Mouse (Mus musculus) heart, embryonic 14.5 days (tissue): Measurements from ENCODE around the gene Grid2. TPM values are rescaled to one million over a fixed set of nuclear protein-coding genes. Genes with fewer than 3 reads are reported as not detected.

Experiments
- ATAC-seq: fragments of 200-750 bp; cut with Nextera tagmentation; 2 replicates; pipeline ENCODE4 v1.8.0; 2017; ENCODE audit warnings: low read depth, moderate TSS enrichment; ENCODE audit not compliant: insufficient number of reproducible peaks, insufficient read depth, low FRiP score
- H3K27ac ChIP-seq, 2 experiments: fragments of 200-500 bp in 1 of 2; fragments of 300-500 bp in 1 of 2; sonication (generic) in 1 of 2; replicated peaks in 1 of 2; 2 replicates each; pipeline ENCODE4 v1.5.1; 2012 to 2014; ENCODE audit warnings: low read depth in 2 of 2, low read length in 2 of 2, control low read depth in 1 of 2, mild to moderate bottlenecking in 1 of 2, mixed read lengths in 1 of 2; ENCODE audit not compliant: control insufficient read depth in 1 of 2, insufficient read depth in 1 of 2
- H3K27me3 ChIP-seq: fragments of 300-500 bp; sonication (generic); 2 replicates; pipeline ENCODE4 v1.6.1; 2014; ENCODE audit warnings: mild to moderate bottlenecking, low read length, control low read depth; ENCODE audit not compliant: control insufficient read depth, insufficient read depth
- H3K36me3 ChIP-seq: fragments of 300-500 bp; sonication (generic); 2 replicates; pipeline ENCODE4 v1.6.1; 2014; ENCODE audit warnings: mild to moderate bottlenecking, control low read depth, low read length, mixed read lengths; ENCODE audit not compliant: control insufficient read depth, insufficient read depth
- H3K4me1 ChIP-seq, 2 experiments: fragments of 200-500 bp in 1 of 2; fragments of 300-500 bp in 1 of 2; sonication (generic) in 1 of 2; 2 replicates each; pipeline ENCODE4 v1.6.1; 2012 to 2014; ENCODE audit warnings: low read length in 2 of 2, control low read depth in 1 of 2, mixed read lengths in 1 of 2; ENCODE audit not compliant: control insufficient read depth in 2 of 2, insufficient read depth in 2 of 2
- H3K4me2 ChIP-seq: fragments of 300-500 bp; sonication (generic); 2 replicates; pipeline ENCODE4 v1.6.1; 2014; ENCODE audit warnings: mild to moderate bottlenecking, low read length
- H3K4me3 ChIP-seq, 2 experiments: fragments of 200-500 bp in 1 of 2; fragments of 300-500 bp in 1 of 2; sonication (generic) in 1 of 2; 2 replicates each; pipeline ENCODE4 v1.5.1; 2012 to 2014; ENCODE audit warnings: low read length in 2 of 2, mild to moderate bottlenecking in 2 of 2, control low read depth in 1 of 2, low read depth in 1 of 2, moderate library complexity in 1 of 2; ENCODE audit not compliant: control insufficient read depth in 1 of 2, insufficient read depth in 1 of 2
- H3K9ac ChIP-seq: fragments of 300-500 bp; sonication (generic); 2 replicates; pipeline ENCODE4 v1.6.1; 2014; ENCODE audit warnings: mild to moderate bottlenecking, low read length
- H3K9me3 ChIP-seq: fragments of 300-500 bp; sonication (generic); 2 replicates; pipeline ENCODE4 v1.6.1; 2016; ENCODE audit warnings: low read length, control low read depth; ENCODE audit not compliant: control insufficient read depth
- WGBS: fragments of 180-500 bp; shearing (Covaris S2); extraction: QIAGEN DNeasy Blood & Tissue Kit; methylation state at CpG from one replicate; pipeline ENCODE4 v1.1.7; 2014; 5-methylcytosine and 5-hydroxymethylcytosine counted together
- polyA plus RNA-seq: library from polyadenylated mRNA; unstranded; fragments of >200 nt; fragmentation: Nextera tagmentation; extraction: Ambion mirVana; gene quantifications from 2 replicates; pipeline ENCODE4 v1.2.1, GENCODE M21; 2014

The Grid2 gene
- polyA plus RNA-seq, 1 experiment from 2014 or later: 1.3 TPM

GRCm38 (mm10) chr6:63946721-63947120, 691.0 kb downstream of the Grid2 start:
- 55% methylated on average over 5 of the region's 5 CpGs for WGBS
- H3K4me2 ChIP-seq: no peak overlapping the region
- H3K4me3 ChIP-seq: no peak overlapping the region
- H3K27me3 ChIP-seq: no peaks in the 10 kb centered on the region
- H3K36me3 ChIP-seq: no peaks in the 10 kb centered on the region
- no peak for ATAC-seq
- no peaks in the 10 kb centered on the region for H3K4me1 ChIP-seq
- no peaks in the 10 kb centered on the region for H3K9me3 ChIP-seq
- no peak overlapping the region for H3K27ac ChIP-seq
- H3K9ac ChIP-seq: no peak overlapping the region

- no peaks in the 10 kb centered on the region for H3K4me1 ChIP-seq
- no peaks in the 10 kb centered on the region for H3K9me3 ChIP-seq
- 75% methylated on average over 3 of the region's 3 CpGs for WGBS
- no peaks in the 10 kb centered on the region for H3K27me3 ChIP-seq
- H3K4me3 ChIP-seq: no peak overlapping the region
- no peak overlapping the region for H3K27ac ChIP-seq
- H3K36me3 ChIP-seq: no peaks in the 10 kb centered on the region
- H3K4me2 ChIP-seq: no peak overlapping the region
- no peak for ATAC-seq
- H3K9ac ChIP-seq: no peak overlapping the region
These were observed 708.1 kb downstream of the Grid2 start for GRCm38 (mm10) chr6:63963789-63964188.

- Histone ChIP-seq H3K27ac (no peak overlapping the region), H3K36me3 (no peaks in the 10 kb centered on the region), H3K9ac (no peak overlapping the region), H3K4me1 (no peaks in the 10 kb centered on the region), H3K4me2 (no peak overlapping the region), H3K4me3 (no peak overlapping the region), H3K27me3 (no peaks in the 10 kb centered on the region), H3K9me3 (no peaks in the 10 kb centered on the region)
- WGBS: 78% methylated on average over 6 of the region's 6 CpGs
- ATAC-seq: no peak
These were observed 708.6 kb downstream of the Grid2 start for GRCm38 (mm10) chr6:63964269-63964668.

- ATAC-seq: no peak
- no peaks in the 10 kb centered on the region for H3K27me3 ChIP-seq
- no peaks in the 10 kb centered on the region for H3K4me1 ChIP-seq
- no peaks in the 10 kb centered on the region for H3K36me3 ChIP-seq
- no peak overlapping the region for H3K27ac ChIP-seq
- H3K4me3 ChIP-seq: no peak overlapping the region
- H3K9me3 ChIP-seq: no peaks in the 10 kb centered on the region
- no peak overlapping the region for H3K4me2 ChIP-seq
- WGBS: 74% methylated on average over 2 of the region's 2 CpGs
- no peak overlapping the region for H3K9ac ChIP-seq
These were observed 709.1 kb downstream of the Grid2 start for GRCm38 (mm10) chr6:63964735-63965134.

GRCm38 (mm10) chr6:64046084-64046483, 790.4 kb downstream of the Grid2 start:
- no peak for ATAC-seq
- Histone ChIP-seq H3K9ac (no peak overlapping the region), H3K27ac (no peak overlapping the region), H3K4me3 (no peak overlapping the region), H3K9me3 (no peaks in the 10 kb centered on the region), H3K4me1 (no peaks in the 10 kb centered on the region), H3K36me3 (no peaks in the 10 kb centered on the region), H3K4me2 (no peak overlapping the region), H3K27me3 (no peaks in the 10 kb centered on the region)
- 80% methylated on average over 2 of the region's 2 CpGs for WGBS

- H3K4me1 ChIP-seq: no peaks in the 10 kb centered on the region
These were observed 791.1 kb downstream of the Grid2 start for GRCm38 (mm10) chr6:64046732-64047131.

GRCm38 (mm10) chr6:64047950-64048349, 792.3 kb downstream of the Grid2 start:
- Histone ChIP-seq H3K4me1 (no peaks in the 10 kb centered on the region), H3K27ac (no peak overlapping the region), H3K36me3 (no peaks in the 10 kb centered on the region), H3K9me3 (no peaks in the 10 kb centered on the region), H3K9ac (no peak overlapping the region), H3K4me2 (no peak overlapping the region), H3K27me3 (no peaks in the 10 kb centered on the region), H3K4me3 (no peak overlapping the region)
- no peak for ATAC-seq
- WGBS: 91% methylated on average over 5 of the region's 5 CpGs

More at GRCm38 (mm10) chr6:64046732-64047131, 791.1 kb downstream of the Grid2 start:
- Histone ChIP-seq H3K27me3 (no peaks in the 10 kb centered on the region), H3K9me3 (no peaks in the 10 kb centered on the region), H3K4me3 (no peak overlapping the region), H3K9ac (no peak overlapping the region), H3K27ac (no peak overlapping the region), H3K36me3 (no peaks in the 10 kb centered on the region), H3K4me2 (no peak overlapping the region)
- WGBS: 68% methylated on average over 1 of the region's 1 CpGs
- ATAC-seq: no peak

GRCm38 (mm10) chr6:64063858-64064257, 808.2 kb downstream of the Grid2 start:
- H3K4me1 ChIP-seq: no peaks in the 10 kb centered on the region
- no peaks in the 10 kb centered on the region for H3K9me3 ChIP-seq
- 85% methylated on average over 7 of the region's 7 CpGs for WGBS
- ATAC-seq: no peak
- no peaks in the 10 kb centered on the region for H3K27me3 ChIP-seq
- no peak overlapping the region for H3K9ac ChIP-seq
- no peak overlapping the region for H3K4me2 ChIP-seq
- H3K27ac ChIP-seq: no peak overlapping the region
- H3K36me3 ChIP-seq: no peaks in the 10 kb centered on the region
- no peak overlapping the region for H3K4me3 ChIP-seq
